Mouse (Mus musculus) stomach, postnatal 0 days (tissue): ENCODE data around the gene Tmco3.

Source experiments
- CTCF ChIP-seq: IDR thresholded peaks from 2 replicates; pipeline ENCODE4 v1.5.1; 2016; ENCODE audit warnings: antibody characterized with exemption, low read depth, mild to moderate bottlenecking, moderate library complexity
- EP300 ChIP-seq: optimal IDR thresholded peaks from 2 replicates; pipeline ENCODE3; 2016; ENCODE audit warnings: antibody characterized with exemption

- no peak for TF ChIP-seq CTCF
- TF ChIP-seq EP300: no peak
Observed at GRCm38 (mm10) chr8:13244343-13244880, 43.6 kb upstream of the Tmco3 start.
